Mouse (Mus musculus) gastrocnemius, postnatal 10 days (tissue): ENCODE data around the gene Actl6a. TPM values are rescaled to one million over a fixed set of nuclear protein-coding genes. Genes with fewer than 3 reads are reported as not detected.

ENCODE experiments used
- DNase-seq: peaks from one replicate; pipeline ENCODE4 v3.0.0; 2021; ENCODE audit warnings: mixed read lengths
- total RNA-seq, 2 experiments: library from RNA; stranded (reverse); gene quantifications; 2 replicates each; pipeline ENCODE4 v1.2.3; 2021

The Actl6a gene
- total RNA-seq, 2 experiments from 2014 or later: 27.3 to 30.7 TPM

DNA sequence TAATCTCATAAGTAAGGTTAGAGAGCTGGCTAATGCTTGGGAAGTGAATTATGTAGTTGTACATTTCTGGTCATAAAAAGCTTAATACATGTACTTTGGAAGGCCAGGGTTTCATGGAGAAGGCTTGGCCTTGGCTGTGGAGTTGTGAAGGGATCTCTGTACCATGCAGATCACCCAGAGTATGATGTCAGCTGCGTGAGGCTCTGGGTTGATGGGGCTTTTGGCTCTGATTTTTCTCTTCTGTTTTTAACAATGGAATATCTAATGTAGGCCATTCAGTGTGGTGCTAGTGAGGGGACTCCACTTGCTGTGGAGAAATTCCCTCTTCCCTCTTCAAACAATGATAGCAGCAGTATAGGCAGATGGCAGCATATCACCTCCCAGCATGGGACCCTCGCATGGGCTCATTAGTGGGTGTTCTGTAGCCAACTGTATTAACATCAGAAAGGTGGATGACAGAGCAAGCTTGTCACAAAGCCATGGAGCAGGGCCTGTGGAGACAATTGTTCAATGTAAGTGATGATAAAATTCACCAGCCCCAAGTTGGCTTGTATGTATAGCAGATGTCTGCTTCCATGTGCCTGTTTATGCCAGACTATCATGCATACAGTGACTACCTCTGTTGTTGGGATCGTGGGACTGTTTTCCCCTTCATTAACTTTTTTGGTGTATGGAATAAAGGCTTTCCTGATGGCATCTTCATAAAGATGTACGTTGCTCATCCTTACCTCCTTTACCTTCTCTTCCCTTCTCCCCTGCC, 43.9 kb downstream of the Actl6a start:
- DNase-seq: no peak

DNA sequence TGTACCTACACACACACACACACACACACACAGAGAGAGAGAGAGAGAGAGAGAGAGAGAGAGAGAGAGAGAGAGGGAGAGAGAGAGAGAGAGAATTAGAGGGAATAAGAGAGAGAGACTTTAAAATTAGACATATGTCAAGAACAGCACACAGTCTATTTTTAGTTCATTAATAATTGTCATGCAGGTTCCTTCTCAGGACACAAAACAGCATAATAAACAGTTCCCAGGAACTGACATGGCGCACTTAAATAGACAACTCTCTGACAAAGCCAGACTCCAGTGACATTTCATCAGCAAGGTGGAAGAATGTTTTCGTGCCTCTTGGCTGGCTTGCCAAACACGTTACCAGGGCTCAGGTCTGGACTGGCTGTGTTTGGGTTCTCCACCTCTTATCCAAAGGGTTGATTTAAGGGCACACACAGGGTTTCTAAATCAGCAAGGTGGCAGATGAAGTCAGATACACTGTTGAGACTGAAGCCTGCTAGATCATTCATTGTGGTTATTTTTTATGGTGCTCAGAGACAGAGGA, 48.4 kb downstream of the Actl6a start:
- DNase-seq: no peak

DNA sequence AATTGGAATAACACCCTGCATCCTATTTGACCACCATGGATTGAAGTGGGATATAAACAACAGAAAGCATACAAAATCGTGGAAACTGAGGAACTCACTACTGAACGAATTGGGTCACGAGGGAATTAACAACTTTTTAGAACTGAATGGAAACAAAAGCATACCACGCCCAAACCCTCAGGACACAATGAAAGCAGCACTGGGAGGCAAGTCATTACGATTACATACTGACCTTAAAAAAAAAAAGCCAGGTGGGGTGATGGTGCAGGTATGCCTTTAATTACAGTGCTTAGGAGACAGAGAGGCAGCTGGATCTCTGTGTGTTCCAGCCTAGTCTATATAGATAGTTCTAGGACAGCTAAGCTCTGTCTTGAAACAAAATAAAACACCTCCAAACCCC, 53.1 kb downstream of the Actl6a start:
- no peak for DNase-seq

DNA sequence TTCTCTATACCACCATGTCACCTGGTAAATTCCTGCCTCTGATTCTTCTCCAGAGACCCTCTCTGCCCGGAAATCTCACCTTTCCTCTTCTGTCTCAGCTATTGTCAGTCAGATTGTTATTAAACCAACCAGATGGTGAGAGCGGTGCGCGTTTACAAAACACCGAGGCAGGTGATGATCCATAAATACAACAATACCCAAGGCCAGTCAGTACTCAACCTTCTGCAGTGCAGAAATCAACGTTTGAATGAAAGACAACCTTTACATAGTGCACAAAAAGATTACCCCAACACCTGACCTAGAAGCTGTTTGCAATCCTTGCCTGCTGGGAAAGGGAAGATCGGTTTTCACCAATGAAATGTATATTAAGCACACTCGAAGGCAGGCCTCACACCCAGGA, 56.9 kb downstream of the Actl6a start:
- no peak for DNase-seq

DNA sequence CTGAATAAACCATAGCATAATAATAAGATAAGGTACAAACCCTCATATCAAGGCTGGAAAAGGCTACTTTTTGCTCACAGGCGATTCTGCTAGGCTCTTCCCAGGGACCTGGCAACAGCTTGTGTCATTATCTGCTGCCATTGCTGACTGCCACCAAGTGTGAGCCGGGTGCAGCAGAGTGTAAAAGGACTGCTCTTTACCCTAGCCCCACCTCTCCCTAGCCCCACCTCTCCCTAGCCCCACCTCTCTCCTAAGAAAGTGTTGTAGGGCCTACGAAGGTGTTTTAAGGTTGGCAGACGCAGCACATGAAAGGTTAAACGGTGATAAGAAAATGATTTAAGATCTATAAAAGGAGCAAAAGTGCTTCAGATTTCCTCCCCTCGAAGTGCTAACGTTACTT, 57.8 kb downstream of the Actl6a start:
- no peak for DNase-seq

DNA sequence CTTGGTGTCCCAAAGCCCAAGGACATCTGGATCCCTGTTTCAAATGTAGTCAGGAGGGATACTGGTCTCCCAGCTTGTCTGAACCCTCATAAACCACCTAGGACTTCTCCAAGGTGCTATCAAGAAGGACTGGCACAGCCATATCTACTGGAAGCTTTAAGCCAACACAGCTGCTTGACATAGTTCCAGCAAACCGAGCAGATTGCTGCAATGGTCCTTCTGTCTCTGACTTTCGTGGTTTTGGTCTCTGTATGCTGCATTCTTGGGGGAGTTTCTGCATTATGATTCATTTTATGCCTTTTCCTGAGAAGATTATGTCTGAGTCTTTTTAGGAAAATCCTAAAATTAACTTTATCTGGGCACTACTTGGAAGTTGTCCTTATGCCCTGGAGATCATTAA, 64.7 kb downstream of the Actl6a start:
- no peak for DNase-seq

Other genes starting within 250 kb of the Actl6a start
- gene Kcnmb3, start 214.1 kb upstream of the Actl6a start, total RNA-seq: under 1 TPM in 1 of 2 experiments, not detected in 1; 0.25 TPM
- gene Zfp639, start 196.0 kb upstream of the Actl6a start, total RNA-seq: 10 to 100 TPM; 22.8 to 27.1 TPM
- gene Mfn1, start 176.8 kb upstream of the Actl6a start, total RNA-seq: 100 to 1,000 TPM in 1 of 2 experiments, 10 to 100 TPM in 1; 99.2 to 103 TPM
- gene Gnb4, start 89.7 kb upstream of the Actl6a start, total RNA-seq: 10 to 100 TPM; 26.5 to 30.2 TPM
- gene Ndufb5, start 30.7 kb downstream of the Actl6a start, total RNA-seq: 100 to 1,000 TPM; 393 to 444 TPM
- gene Mrpl47, start 31.3 kb downstream of the Actl6a start, total RNA-seq: 10 to 100 TPM; 31.1 to 34.7 TPM
- gene Usp13, start 111.2 kb downstream of the Actl6a start, total RNA-seq: 100 to 1,000 TPM; 125 to 134 TPM